Mouse (Mus musculus): ENCODE measurements around the gene Rassf5. TPM values are rescaled to one million over a fixed set of nuclear protein-coding genes. Genes with fewer than 3 reads are reported as not detected.

Rassf5 gene
- total RNA-seq (2023): 182 TPM

GRCm38 (mm10) chr1:131245089-131245856 is at the start of gene Rassf5:
Gene Rassf5 (minus strand): TSS chr1:131245258.

GRCm38 (mm10) chr1:131279456-131279776 is 34.4 kb upstream of the Rassf5 start, which contains the start of gene Ikbke:
Gene Ikbke (minus strand): TSS chr1:131279606.

GRCm38 (mm10) chr1:131153018-131153629 is 91.9 kb downstream of the Rassf5 start, which contains the start of gene Eif2d:
Gene Eif2d (plus strand): TSS chr1:131153181.

GRCm38 (mm10) chr1:131138191-131139016 is 106.7 kb downstream of the Rassf5 start, which contains the start of gene Dyrk3:
Gene Dyrk3 (minus strand): TSS chr1:131138340.

Other genes with a start within 250 kb of the Rassf5 start
- 0.40 TPM for gene Il10, start 225.4 kb downstream of the Rassf5 start, total RNA-seq (2023)
- 48.2 TPM for gene Mapkapk2, start 147.4 kb downstream of the Rassf5 start, total RNA-seq (2023)
- gene Dyrk3, start 106.9 kb downstream of the Rassf5 start, total RNA-seq (2023): 1.8 TPM
- gene Eif2d, start 92.1 kb downstream of the Rassf5 start, total RNA-seq (2023): 27.1 TPM
- gene Ikbke, start 34.3 kb upstream of the Rassf5 start, total RNA-seq (2023): 261 TPM